Mouse (Mus musculus) brain, embryonic 14.5 days (tissue): ENCODE measurements at regions not wholly inside any gene's neighbourhood (a gene's known extent, or its start where the extent isn't known, plus 50 kb on each side); places are given as distances from the start of the nearest gene placed in this dataset.
"Not testable (repeated sequence)": the region's sequence is repeated elsewhere in the genome, so short reads cannot be mapped to it uniquely, and the experiment has no call there.

Source experiments
- DNase-seq: peaks from one replicate; pipeline ENCODE4 v3.0.0-alpha.2; 2011; ENCODE audit warnings: low read depth
- CTCF ChIP-seq: fragments of 200-500 bp; IDR thresholded peaks from 2 replicates; pipeline ENCODE4 v1.5.1; 2012; ENCODE audit warnings: inconsistent platforms, mild to moderate bottlenecking, moderate library complexity, borderline replicate concordance; ENCODE audit not compliant: insufficient read depth, insufficient read length; ENCODE audit errors: extremely low read depth
- POLR2A ChIP-seq: fragments of 200-500 bp; IDR thresholded peaks from 2 replicates; pipeline ENCODE4 v1.6.1; 2012; ENCODE audit warnings: mild to moderate bottlenecking, inconsistent platforms, borderline replicate concordance; ENCODE audit not compliant: poor library complexity, insufficient read depth, insufficient read length, severe bottlenecking; ENCODE audit errors: extremely low read depth

GRCm38 (mm10) chr10:6465824-6466223 is 292.5 kb upstream of the Oprm1 start:
- peak; percentile 53 for DNase-seq
- no peak for TF ChIP-seq CTCF
- no peak for TF ChIP-seq POLR2A

GRCm38 (mm10) chr10:6480350-6480749 is 278.0 kb upstream of the Oprm1 start:
- no peak for TF ChIP-seq CTCF
- no peak for TF ChIP-seq POLR2A
- no peak for DNase-seq

GRCm38 (mm10) chr10:6488605-6489004 is 269.7 kb upstream of the Oprm1 start:
- DNase-seq, result no peak
- TF ChIP-seq CTCF (no peak), POLR2A (no peak)

GRCm38 (mm10) chr10:6492694-6493093 is 265.6 kb upstream of the Oprm1 start:
- DNase-seq, result peak; percentile 17
- no peak for TF ChIP-seq POLR2A
- no peak for TF ChIP-seq CTCF

DNA sequence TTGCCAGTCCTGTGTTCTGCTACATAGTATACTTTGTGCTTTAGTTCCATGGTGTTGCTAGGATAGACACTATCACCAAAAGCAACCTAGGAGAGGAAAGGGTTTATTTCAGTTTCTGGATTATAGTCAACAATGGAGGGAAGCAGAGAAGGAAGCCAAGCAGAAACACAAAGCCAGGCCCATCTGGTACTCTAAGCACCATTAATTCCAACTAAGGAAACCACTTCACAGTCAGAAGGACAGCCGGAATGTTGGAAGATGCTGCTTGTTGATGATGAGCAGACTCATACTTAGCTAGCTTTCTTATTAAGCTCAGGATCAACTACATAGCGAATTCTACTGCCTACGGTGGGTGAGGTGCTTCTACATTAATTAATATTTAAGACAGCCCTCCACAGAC is 263.2 kb upstream of the Oprm1 start:
- TF ChIP-seq POLR2A (no peak), CTCF (no peak)
- DNase-seq, result peak; percentile 5

- TF ChIP-seq CTCF, result no peak
- TF ChIP-seq POLR2A, result no peak
- DNase-seq, result no peak
Measured at GRCm38 (mm10) chr10:6514269-6514668, 244.0 kb upstream of the Oprm1 start.

DNA sequence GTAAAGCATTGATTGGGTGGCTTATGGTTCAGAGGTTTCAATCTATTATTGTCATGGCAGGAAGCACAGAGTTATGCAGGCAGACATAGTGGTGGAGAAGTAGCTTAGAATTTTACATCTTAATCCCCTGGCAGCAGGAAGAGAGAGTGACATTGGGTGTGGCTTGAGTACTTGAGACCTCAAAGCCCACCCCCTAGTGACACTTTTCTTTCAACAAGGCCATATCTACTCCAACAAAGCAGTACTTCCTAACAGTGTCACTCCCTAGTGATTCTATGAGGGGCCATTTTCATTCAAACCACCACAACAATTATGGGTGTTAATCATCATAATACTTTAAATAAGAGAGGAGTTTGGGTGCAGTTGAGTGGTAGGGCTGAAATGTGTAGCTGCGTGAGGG is 195.8 kb upstream of the Oprm1 start:
- TF ChIP-seq CTCF (no peak), POLR2A (no peak)

GRCm38 (mm10) chr10:6578616-6579015 is 179.7 kb upstream of the Oprm1 start:
- TF ChIP-seq CTCF, result no peak
- no peak for TF ChIP-seq POLR2A

More for the DNA sequence above, 195.8 kb upstream of the Oprm1 start:
- no peak for DNase-seq

GRCm38 (mm10) chr10:6585821-6586220 is 172.5 kb upstream of the Oprm1 start:
- not testable (repeated sequence) for DNase-seq

More at GRCm38 (mm10) chr10:6578616-6579015, 179.7 kb upstream of the Oprm1 start:
- DNase-seq, result peak; percentile 20

DNA sequence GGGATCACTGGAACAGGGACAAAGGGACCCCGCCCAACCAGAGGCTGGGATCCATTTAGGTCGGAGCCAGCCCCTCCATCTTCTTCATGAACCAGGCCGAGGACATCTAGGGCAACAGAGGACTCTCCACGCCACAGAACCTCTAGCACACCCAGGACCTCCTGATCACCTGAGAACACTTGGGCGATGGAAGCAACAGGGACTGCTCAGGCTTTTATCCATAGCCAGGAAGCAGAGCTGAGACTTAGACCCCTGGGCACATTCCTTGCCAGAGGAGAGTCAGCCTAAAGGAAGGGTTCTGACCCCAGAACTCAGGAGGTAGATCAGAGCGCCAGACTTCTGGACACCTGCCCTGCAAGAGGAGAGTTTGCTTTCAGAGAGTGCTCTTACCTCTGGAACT is 168.1 kb upstream of the Oprm1 start:
- TF ChIP-seq POLR2A (no peak), CTCF (no peak)
- no peak for DNase-seq

DNA sequence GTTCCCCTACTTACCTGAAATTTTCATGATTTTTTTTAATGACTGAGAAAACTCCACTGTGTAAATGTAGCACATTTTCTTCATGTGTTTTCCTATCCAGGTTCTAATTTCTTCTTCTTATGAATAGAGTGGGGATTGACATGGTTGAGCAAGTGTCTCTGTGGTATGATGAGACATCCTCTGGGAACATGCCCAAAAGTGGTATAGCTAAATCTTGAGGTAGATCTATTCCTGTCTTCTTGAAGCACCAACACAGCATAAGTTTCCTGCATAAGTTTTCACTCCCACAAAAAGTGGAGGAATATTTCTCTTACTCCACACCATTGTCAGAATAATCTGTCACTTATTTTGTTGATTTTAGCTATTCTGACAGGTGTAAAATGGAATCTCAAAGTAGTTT is 161.1 kb upstream of the Oprm1 start:
- TF ChIP-seq POLR2A, result no peak
- no peak for TF ChIP-seq CTCF
- no peak for DNase-seq

DNA sequence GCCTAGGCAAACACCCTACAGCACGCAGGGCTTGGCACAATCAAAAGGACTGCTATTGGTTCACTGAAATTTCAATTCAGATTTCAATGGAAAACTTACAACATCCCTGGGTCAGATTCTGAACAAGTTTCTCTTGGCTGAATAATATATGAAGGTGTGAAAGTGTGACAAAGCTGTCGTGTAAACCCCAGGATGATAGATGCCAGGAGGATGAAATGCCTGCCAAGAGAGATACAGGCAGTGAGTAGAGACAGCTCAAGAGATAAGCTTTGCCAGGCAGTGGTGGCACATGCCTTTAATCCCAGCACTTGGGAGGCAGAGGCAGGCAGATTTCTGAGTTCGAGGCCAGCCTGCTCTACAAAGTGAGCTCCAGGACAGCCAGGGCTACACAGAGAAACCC is 159.7 kb upstream of the Oprm1 start:
- peak; percentile 4 for DNase-seq

GRCm38 (mm10) chr10:6647576-6647975 is 110.7 kb upstream of the Oprm1 start:
- TF ChIP-seq POLR2A (no peak), CTCF (no peak)

GRCm38 (mm10) chr10:6685308-6686080 is 72.8 kb upstream of the Oprm1 start:
- no peak for TF ChIP-seq POLR2A
- TF ChIP-seq CTCF, result no peak
- peak; percentile 35 for DNase-seq

More at GRCm38 (mm10) chr10:6647576-6647975, 110.7 kb upstream of the Oprm1 start:
- peak; percentile 4 for DNase-seq
